Comparison of ENCODE assay signal across 7 mouse cellular contexts in genomic region chr3:51510903-51511302, GRCm38 (mm10). TPM values are rescaled to one million over a fixed set of nuclear protein-coding genes. Genes with fewer than 3 reads are reported as not detected.
DNase-seq lines count a peak whose midpoint lies in the region; ATAC-seq and TF ChIP-seq lines count a peak whose summit lies in the region.

No protein-coding gene starts in this region.

- WGBS in spleen, adult 2 months = 16% methylated on average over 8 of the region's 8 CpGs

- DNase-seq in adrenal gland, adult (ENCODE audit: inconsistent age in 2 of 2, low spot score in 1 of 2) = peak; percentile 76 to 93
- peak; percentile 86 to 91 for DNase-seq in cerebellum, postnatal 36 days
- peak; percentile 63 to 64 for DNase-seq in gastrocnemius, adult 8-10 months (ENCODE audit: low spot score in 2 of 2)
- peak; percentile 63 to 78 for DNase-seq in left cerebral cortex, postnatal 10 days (ENCODE audit: extremely low spot score in 1 of 2, low spot score in 2 of 2)
- DNase-seq in mesoderm, embryonic 11.5 days (ENCODE audit: low read depth, low spot score) = peak; percentile 78
- DNase-seq in spleen, adult 2 months (ENCODE audit: low read depth in 1 of 2, low spot score in 2 of 2) = peak; percentile 40 to 59

- ATAC-seq in inflammation-experienced regulatory T-cells, adult 6 months = peak; percentile 87

- H3K4me1 ChIP-seq in spleen, adult 2 months (ENCODE audit: control insufficient read depth, insufficient read depth, insufficient read length) = no peaks in the 10 kb centered on the region

- intact Hi-C loops in left cerebral cortex, postnatal 10 days (cut with DNase I) = loop anchor here (5.0 to 10.0 kb wide), 2 partner anchors 51 to 134 kb away; partner anchors contain the start of gene Setd7

- H3K27me3 ChIP-seq in spleen, adult 2 months (ENCODE audit: control insufficient read depth, insufficient read depth, low read length) = no peaks in the 10 kb centered on the region

- no peak overlapping the region for H3K4me3 ChIP-seq in spleen, adult 2 months (ENCODE audit: extremely low read depth, insufficient read depth, insufficient read length)

- H3K27ac ChIP-seq in spleen, adult 2 months (ENCODE audit: insufficient read depth, low read length) = no peak overlapping the region

- H3K36me3 ChIP-seq in spleen, adult 2 months (ENCODE audit: control insufficient read depth, insufficient read depth, low read length) = no peaks in the 10 kb centered on the region

- no peak for TF ChIP-seq POLR2A in spleen, adult 2 months (IDR thresholded peaks at IDR 0.05; ENCODE audit: low read depth, low read length)

- TF ChIP-seq CTCF in spleen, adult 2 months (IDR thresholded peaks at IDR 0.05; ENCODE audit: extremely low read depth, insufficient read depth, insufficient read length, insufficient replicate concordance) = peak; percentile 80; the same call in 1 of the 2 replicates

RNA-seq across cellular contexts. Expression of gene Rab33b, which starts 27.2 kb away (rescaled TPM):
- total RNA-seq in gastrocnemius, adult 8-10 months (2022) = 1 to 10 TPM; 5.5 to 9.8 (median 8.8) TPM
- polyA plus RNA-seq in inflammation-experienced regulatory T-cells, adult 6 months (2017; shearing (Covaris generic)) = 10 to 100 TPM; 16.4 to 25.1 (median 22.3) TPM
- 10 to 100 TPM; 24.8 to 29.1 TPM for total RNA-seq in left cerebral cortex, postnatal 10 days (2021)
- 6.9 and 13.3 TPM in 2 replicates for polyA plus RNA-seq in spleen, adult 2 months (2012; rRNA removed)

RNA-seq across cellular contexts. Expression of gene Setd7, which starts 49.8 kb away (rescaled TPM):
- 100 to 1,000 TPM; 178 to 234 (median 186) TPM for total RNA-seq in gastrocnemius, adult 8-10 months (2022)
- 10 to 100 TPM in 2 of 3 experiments, 1 to 10 TPM in 1; 5.3 to 12.1 (median 11.6) TPM for polyA plus RNA-seq in inflammation-experienced regulatory T-cells, adult 6 months (2017; shearing (Covaris generic))
- 10 to 100 TPM; 50.8 to 53.3 TPM for total RNA-seq in left cerebral cortex, postnatal 10 days (2021)
- 11.2 and 11.4 TPM in 2 replicates for polyA plus RNA-seq in spleen, adult 2 months (2012; rRNA removed)
